Mouse (Mus musculus) spleen, postnatal 4 days (tissue): ENCODE measurements around the gene Chrm3.

Source experiments
- DNase-seq, 2 experiments: peaks; one replicate each; pipeline ENCODE4 v3.0.0; 2022; ENCODE audit warnings: low spot score in 2 of 2

Chrm3 gene

GRCm38 (mm10) chr13:10236279-10236678 is 124.4 kb downstream of the Chrm3 start:
- DNase-seq = no peak

DNA sequence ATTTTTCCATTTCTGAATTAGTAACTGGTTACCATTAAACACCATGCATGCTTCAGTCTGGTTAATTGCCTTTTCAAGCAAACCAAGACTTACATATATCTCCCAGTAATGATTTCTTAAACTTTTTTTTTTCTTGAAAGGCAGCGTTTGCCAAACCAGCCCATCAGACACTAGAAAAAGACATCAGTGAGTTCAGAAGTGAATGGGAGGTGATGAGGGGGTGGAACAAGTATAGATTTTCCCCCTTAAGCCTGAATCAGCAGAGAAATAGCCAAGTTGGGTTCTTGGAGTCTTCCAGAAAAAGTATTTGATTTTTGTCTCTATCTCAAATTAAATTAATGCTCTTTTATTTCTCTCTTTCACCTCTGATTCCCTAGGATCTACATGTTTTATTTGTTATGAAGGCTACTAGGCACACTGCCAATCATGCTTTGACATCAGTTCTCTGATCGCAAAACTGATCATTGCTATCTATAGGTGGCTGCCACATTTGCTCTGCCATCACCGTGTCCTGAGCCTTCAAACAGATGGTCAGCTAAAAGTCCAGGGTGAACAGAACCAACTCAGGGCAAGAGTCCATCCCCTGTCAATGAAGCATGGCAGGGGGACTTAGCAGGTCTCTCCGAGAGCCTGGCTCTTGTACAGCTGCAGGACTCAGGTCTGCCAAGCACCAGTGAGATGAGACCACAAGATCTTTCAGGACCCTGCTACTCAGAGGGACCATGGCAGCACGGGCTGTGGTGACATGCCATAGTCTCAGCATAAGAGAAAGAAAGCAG is 125.1 kb downstream of the Chrm3 start:
- no peak for DNase-seq

DNA sequence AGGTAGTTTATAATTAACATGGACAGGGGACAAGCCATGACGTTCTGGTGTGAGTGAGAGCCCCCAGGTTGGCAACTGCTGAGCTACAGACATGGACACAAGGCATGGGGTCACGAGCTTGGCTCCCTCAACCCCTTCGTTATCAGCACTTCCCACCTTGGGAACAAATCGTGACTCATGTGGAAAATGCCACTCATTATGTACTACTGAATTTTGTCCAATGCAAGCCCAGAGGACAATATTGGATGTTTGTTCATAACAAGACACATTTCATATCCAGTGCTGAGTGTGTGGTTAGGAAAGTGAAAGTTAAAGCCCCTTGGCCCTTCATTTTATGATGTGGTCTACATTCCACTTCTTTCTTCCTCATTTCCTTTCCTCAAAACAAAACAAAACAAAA is 140.2 kb downstream of the Chrm3 start:
- no peak for DNase-seq

DNA sequence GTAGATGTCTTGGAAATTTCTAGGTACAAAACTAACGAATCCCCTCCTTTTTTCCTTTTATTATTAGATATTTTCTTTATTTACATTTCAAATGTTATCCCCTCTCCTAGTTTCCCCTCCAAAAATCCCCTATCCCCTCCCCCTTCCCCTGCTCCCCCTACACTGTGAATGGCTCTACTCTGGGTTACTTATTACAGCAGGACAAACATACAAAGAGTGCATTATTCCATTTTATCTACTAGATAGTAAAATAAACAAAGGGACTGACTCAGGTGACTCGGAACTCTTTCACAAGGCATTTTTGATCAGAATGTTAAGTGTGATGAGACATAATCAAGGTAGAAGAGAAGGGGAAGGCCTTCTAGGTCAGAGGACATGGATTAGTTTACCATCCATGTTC is 148.5 kb downstream of the Chrm3 start:
- no peak for DNase-seq

DNA sequence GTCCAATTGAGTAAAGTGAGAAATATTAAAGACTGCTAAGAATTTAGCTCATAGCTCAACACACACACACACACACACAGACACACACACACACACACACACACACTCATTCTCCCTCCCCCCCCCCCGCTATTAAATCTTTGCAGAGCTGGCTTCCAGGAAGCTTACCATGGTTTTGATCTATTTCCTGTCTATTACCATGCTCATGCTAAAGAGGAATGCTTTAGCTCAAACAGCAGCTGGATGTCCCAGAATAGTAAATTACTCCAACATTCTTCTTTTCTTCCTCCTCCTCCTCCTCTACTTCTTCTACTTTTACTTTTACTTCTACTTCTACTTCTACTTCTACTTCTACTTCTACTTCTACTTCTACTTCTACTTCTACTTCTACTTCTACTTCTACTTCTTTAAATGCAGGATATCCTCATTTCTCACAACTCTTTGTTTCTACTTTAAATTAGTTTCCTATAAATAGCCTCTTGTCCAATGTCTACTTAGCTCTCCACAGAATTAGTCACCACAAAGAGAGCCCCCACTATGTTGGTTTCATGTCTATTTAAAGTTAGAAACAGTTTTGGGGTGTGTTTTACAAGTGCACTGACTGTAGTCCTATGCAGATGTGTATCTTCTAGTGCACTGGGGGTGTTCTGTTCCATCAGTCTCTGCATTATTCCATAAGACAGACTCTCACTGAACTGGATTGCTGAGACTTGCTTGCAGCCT is 150.0 kb downstream of the Chrm3 start:
- no peak for DNase-seq

DNA sequence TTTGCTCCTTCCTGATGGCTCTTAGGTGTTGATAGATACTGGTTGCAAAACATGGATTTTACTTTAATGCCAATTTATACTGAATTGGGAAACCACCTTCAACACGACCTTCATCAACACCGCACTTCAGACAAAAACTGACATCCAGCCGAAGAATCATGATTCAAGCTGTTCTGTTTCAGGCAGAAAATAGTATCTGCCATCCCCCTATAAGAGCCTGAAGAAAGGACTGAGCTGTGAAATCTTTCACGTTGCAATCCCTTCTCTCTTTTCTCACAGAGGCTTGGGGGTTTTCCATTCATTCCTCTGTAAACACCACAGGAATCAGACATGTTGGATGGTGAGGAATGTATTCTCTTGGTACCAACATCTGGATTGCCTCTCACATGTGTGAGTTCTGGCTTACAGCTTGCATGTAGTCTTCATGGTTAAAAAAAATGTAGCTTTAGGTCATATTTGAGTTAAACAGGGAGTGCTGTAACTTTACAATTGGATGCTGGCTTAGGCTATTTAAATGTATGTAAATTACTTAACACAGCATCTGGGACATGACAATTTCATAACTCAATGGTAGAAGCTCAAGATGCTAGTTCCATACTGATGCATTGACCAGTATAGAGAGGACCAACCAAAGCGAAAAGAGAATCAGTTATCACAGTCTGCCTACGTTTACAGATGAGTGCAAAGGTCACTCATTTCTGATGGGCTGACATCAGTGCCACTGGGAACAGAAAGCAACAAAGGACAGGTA is 161.3 kb downstream of the Chrm3 start:
- no peak for DNase-seq

DNA sequence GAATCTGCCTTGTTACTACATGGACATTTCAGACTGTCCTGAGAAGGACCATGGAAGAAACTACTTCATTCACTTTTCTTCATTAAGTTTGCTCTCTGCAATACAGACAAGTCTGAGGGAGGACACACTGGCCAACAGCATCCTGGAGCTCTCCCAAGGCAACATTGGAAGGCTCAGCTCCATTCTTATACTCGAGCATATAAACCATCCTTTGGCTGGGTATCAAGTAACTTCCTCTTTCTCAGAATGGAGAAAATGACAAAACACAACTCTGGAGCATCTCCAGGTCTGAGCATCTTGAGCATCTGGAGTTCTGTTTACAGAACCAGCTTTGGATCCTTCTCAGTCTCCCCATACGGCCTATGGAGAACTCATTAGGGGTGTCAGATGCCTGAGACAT is 170.8 kb downstream of the Chrm3 start:
- no peak for DNase-seq

GRCm38 (mm10) chr13:10187926-10188325 is 172.7 kb downstream of the Chrm3 start:
- no peak for DNase-seq

DNA sequence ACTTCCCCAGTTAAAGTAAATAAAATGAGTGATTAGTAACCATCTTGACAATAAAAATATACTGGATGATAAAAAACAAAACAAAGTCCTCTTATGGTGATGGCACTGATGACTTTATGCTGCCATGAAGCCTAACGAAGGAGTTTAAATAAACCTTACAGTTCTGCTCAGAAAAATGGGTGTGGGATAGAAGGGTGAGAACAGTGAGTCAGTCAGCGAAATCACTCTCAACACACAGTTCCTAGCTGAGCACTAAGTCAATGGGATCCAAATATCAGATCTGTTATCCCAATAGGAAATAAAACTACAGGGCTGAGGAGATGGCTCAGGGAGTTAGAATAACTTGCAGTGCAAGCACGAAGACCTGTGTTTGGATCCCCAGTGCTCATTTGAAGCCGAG is 176.8 kb downstream of the Chrm3 start:
- no peak for DNase-seq

DNA sequence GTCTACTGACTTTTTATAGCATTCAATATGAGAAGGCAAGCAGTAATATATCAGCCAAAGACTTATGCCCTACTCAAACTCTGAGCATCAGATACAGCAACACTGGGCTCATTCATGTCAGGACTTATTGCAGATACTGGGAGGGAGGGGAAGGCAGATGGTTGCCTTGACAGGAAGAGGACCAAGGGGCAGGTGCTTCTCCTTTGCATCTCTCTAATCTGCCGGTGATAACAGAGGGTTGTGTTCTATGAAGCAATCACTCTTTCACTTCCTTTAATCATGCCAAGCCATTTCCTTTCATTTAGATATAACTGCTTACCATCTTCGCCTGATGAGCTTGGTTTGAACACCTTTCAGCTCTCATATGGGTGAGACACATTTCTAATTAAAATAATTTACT is 177.9 kb downstream of the Chrm3 start:
- no peak for DNase-seq

- DNase-seq = no peak
These were observed 190.1 kb downstream of the Chrm3 start for GRCm38 (mm10) chr13:10170529-10170928.

GRCm38 (mm10) chr13:10163354-10163753 is 197.3 kb downstream of the Chrm3 start:
- no peak for DNase-seq

GRCm38 (mm10) chr13:10157496-10157895 is 203.2 kb downstream of the Chrm3 start:
- no peak for DNase-seq

- DNase-seq = no peak
These were observed 220.1 kb downstream of the Chrm3 start for GRCm38 (mm10) chr13:10140573-10140972.

DNA sequence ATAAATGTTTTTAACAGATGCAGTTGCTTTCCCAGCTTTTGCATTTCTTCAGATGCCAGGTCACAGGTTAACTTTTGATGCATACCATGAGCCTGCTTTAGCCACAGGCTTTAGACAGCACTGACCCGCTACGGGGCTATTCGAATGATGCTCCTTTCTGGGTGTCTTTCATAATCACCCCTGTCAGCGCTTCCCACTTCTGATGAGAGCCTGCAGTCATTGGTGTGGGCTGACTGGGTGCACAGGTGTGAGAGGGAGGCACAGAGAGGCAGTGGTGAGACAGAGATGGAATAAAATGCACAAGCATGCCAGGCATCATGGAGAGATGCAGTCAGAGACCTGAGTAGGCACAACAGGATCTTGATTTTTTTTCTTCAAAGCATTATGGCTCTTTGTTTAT is 221.8 kb downstream of the Chrm3 start:
- no peak for DNase-seq

GRCm38 (mm10) chr13:10131064-10131463 is 229.6 kb downstream of the Chrm3 start:
- DNase-seq = no peak

GRCm38 (mm10) chr13:10112211-10112610 is 248.4 kb downstream of the Chrm3 start:
- DNase-seq = no peak

DNA sequence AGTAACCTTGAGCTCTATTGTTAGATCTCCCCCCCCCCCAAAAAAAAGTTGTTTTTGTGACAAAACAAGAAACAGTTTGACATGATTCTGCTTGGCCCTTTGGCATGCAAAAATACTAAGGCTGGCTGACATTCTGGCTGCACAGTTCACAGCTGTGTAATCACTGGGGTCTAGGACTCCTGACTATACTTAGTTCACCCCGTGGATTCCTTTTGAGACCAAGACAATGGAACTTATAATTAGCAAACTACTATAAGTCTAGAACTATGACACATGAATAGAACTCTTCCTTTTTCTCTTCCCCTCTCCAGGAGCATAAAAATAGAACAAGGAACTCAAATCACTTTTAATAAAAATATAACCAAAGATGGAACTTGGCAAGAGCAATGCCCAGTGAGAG is 251.1 kb downstream of the Chrm3 start:
- no peak for DNase-seq

DNA sequence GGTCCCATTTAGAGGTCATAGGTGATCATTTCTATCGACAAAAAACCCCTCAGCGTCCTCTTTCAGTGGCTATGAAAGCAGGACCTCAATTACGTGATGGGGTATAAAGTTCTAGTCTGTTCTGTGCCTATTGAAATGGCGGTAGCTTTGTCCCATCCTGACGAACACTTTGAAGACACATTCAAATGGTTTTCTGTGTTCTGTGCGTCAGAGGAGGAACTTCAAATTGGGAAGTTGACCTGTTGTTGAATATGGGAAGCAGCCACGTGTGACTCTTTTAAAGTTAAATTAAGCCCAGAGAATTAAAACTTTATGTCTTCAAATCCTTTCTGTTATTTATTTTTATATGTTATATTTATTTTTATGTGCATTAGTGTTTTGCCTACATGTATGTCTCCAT is 253.3 kb downstream of the Chrm3 start:
- no peak for DNase-seq

DNA sequence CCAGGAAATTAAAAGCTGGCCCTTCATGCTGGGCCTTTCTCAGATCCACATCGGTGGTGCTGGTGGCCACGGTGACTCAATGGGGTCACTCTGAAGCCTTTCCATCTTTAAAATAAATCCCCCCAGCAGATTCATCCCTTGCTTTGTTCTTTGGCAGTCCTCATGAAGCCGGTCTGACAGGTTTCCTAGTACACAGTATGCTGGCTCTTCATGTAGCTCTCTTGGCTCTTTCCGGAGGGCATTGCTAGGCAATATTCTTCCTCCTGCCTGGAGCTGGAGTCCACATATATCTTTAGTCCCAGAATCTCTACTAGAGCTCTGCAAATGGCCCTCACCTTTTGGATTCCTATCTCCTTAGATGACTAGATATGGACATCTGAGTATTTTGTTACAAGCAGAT is 269.9 kb downstream of the Chrm3 start:
- no peak for DNase-seq

DNA sequence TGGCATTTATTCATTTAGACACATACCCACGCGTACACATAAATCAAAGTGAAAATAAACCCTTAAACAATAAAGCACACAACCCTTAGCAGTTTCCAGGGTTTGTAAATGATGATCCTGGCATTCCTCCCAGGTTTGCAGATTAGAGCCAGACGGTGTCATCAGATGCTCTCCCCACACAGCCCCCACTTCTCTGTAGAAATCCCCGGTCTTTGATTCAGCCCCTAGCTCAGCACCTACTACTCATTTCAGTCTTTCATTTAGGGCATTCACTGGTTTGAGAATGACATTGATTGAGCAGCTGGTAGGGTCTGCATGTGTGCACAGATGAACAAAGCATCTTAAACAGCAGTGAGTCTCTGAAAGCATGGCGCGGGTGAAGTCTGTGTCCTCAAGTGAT is 274.3 kb downstream of the Chrm3 start:
- DNase-seq = no peak

GRCm38 (mm10) chr13:10081896-10082426 is 278.7 kb downstream of the Chrm3 start:
- no peak for DNase-seq
